Mouse (Mus musculus) MN1 (cell line): ENCODE results near the gene Cnnm2.
A peak's percentile ranks its signal among the peaks of the same experiment; 100 is the strongest.

Experiments
- DNase-seq: peaks from one replicate; pipeline ENCODE4 v3.0.0-alpha.2; 2016; ENCODE audit warnings: low spot score

Gene Cnnm2

GRCm38 (mm10) chr19:46799903-46800583, 38.6 kb downstream of the Cnnm2 start:
- no peak for DNase-seq

GRCm38 (mm10) chr19:46801492-46801891, 40.1 kb downstream of the Cnnm2 start:
- no peak for DNase-seq

- no peak for DNase-seq
These were observed 40.9 kb downstream of the Cnnm2 start for GRCm38 (mm10) chr19:46802306-46802705.

DNA sequence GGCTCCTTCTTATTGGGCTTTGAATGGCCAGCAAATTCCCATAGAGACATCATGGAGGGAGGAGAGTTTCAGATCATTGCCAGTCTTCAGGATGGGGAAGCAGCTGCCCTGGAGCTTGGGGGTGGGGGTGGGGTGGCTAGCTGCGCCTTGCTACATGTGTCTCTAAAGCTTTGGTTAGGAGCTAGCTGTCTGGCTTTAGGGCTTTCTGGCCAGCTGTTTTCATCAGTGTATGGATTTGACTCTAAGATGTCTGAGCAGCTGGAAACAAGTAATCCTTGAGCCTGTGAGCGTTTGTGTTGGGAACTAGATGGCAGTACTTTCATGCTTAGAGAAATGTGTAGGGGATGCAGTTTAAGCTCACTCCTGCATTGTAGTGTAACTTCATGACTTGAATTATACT, 42.3 kb downstream of the Cnnm2 start:
- DNase-seq: no peak

DNA sequence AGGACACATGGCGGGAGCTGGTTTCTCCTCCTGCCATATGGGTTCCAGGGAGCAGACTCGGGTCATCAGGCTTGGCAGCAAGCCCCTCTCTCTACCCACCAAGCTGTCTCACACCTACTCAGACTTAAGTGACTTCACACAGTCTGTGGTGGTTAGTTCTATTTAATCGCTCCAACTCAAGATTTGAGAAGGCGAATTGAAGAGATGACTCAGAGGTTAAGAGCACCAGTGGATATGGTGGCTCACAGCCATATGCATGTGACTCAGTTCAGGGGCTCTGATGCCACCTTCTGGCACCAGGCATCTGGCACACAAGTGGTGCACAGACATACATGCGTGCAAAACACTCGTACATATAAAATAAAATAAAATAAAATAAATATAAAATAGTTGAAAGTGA, 43.4 kb downstream of the Cnnm2 start:
- DNase-seq: peak; percentile 6

DNA sequence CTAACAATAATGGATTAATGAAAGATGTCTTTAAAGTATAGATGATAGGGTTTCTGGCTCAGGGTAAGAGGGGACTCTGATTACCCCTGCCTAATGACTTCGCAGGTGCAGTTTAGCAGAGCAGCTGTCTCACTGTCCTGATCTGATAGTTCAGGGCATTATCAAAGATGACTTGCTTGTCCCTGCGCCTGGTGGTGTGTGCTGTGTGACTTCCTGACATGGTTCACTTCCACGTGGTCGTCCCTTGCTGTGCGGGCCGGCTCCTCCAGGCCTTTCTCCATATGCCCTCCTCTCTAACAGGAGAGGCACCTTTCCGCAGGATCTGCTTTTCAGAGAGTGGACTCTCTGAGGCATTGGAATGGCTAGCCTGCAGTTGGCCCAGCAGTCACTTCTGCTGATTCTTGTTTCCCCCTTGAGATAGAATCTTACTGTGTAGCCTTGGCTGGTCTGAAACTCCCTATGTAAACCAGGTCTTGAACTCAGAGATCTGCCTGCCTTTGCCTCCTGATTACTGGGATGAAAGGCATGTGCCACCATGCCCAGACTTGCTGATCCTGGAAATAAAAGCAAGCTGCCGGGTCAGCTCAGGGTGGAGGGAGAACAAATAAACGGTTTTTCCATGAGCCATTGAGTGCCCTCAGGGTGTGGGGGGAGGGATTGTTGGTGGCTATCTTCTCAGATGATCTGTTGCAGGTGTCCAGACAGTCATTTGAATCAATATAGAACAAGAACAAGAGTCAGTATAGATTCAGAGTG, 44.7 kb downstream of the Cnnm2 start:
- no peak for DNase-seq

DNA sequence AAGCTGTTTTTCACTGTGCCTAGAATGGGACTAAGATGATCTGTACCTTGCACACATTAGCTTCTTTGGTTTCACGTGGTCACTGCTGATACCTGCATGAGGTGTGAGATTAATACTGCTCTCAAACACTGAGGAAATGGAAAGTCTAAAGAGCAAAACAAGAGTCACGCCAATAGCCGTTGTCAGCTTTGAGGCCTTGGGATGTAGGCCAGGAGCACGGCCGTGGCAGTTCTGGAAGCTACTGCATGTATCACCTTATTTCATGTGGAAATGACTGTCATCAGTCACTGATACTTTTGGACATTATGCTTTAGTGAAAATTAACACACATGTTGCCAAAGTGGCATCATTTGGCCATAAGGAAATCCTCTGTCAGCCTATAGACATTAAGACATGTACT, 46.9 kb downstream of the Cnnm2 start:
- DNase-seq: no peak

DNA sequence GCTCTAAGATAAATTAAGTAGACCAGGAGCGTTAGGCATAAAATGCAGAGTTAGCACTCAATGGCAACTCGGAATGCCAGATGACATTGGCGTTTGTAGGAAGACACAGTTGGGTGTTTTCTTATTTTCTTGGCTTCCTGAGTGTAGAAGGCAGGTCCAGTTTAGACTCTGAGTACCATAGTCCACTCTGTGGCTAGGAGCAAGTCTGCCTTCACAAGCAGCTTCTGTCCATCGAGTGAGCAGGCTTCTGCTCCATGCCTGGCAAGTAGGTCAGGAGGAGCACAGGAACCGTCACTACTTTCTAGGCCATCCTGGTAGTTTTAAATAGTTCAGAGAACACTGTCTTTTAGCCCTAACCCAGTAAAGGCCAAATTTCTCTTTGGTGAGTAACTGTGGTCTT, 47.6 kb downstream of the Cnnm2 start:
- DNase-seq: no peak

DNA sequence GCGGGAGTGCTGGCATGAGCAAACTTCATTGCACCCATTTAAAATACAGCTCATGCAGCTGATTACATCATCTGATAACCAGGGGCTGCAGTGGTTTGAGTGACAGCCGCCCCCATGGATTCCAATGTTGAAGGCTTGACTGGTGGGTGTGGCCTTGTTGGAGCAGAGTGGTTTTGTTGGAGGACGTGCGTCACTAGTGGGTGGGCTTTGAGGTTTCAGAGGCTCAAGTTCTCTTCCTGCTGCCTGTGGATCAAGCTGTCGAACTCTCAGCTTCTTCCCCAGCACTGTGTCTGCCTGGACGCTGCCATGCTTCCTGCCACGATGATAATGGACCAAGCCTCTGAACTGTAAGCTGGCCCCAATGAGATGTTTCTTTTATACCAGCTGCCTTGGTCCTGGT, 57.9 kb downstream of the Cnnm2 start:
- no peak for DNase-seq

DNA sequence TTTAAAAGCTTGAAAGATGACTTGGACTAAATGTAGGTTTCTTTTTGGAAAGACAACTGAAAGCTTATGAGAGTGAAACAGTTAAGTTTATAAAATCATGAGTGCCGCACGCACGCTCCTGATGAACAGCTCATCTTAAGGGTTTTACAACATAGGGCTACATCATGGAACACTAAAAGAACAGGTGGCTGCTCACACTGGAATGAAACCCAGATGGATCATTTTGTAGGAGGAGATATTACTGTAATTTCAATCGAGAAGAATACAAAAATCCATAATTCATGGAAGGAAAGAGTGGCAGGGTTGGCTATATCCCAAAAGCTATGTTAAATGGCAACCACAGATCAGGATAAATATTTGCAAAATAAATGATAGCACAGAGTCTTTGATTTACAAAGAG, 61.1 kb downstream of the Cnnm2 start:
- no peak for DNase-seq

DNA sequence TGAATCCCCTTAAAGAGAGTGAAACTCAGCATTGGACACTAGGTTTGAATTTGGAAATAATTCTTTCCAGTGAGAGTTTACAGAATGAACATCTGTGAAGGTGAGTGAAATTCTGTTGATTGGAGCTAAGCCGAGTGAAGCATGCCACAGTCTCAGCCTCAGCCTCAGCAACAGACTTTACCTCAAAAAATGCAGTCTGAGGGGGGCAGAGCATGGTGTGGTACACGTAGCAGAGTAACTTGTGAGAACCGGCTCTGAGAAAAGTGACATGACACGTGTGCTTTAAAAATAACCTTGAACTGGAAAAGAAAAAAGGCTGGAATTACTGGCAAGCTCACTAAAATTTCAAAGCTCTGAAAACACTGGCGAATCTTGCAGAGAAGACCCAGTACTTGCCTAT, 62.4 kb downstream of the Cnnm2 start:
- DNase-seq: no peak

DNA sequence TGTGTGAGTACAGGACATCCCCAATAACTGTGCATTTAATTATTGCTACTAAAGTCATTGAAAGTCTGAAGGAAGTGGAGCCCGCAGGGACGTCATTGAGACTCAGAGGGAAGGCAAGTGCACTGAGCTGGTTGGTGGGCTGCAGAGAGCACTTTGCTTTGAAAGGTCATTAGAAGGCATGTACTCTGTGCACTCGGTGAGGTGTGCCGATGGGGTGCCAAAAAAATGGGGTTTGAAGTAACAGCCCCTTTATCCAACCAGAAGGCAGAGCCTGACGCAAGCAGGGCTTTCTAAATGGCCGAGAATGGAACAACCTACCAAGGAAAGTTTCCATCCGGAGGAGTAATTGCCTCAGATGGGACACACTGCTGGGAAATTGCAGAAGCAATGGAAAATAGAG, 63.5 kb downstream of the Cnnm2 start:
- DNase-seq: no peak

- no peak for DNase-seq
These were observed 66.3 kb downstream of the Cnnm2 start for GRCm38 (mm10) chr19:46827654-46828165.

- peak; percentile 16 for DNase-seq
These were observed 67.6 kb downstream of the Cnnm2 start for GRCm38 (mm10) chr19:46828961-46829360.

GRCm38 (mm10) chr19:46831381-46831780, 70.0 kb downstream of the Cnnm2 start:
- no peak for DNase-seq

DNA sequence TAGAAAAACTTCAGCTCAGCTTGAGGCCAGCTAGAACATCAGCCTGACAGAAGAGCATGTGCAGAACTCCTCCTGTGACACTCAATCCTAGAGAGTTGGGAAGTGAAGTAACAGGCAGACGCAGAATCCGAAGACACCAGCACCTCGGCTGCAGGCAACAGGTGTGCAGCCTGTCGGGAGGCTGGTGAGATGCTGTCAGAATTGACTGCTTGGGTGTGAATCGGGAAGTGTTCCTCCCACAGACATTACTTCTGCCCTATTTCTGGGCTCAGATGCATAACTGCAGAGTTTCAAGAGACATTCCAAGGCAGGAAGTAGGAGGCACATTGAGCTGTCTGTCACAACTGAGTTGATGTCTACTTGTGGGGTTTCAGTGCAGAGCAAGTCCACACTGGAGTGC, 72.9 kb downstream of the Cnnm2 start:
- DNase-seq: no peak

DNA sequence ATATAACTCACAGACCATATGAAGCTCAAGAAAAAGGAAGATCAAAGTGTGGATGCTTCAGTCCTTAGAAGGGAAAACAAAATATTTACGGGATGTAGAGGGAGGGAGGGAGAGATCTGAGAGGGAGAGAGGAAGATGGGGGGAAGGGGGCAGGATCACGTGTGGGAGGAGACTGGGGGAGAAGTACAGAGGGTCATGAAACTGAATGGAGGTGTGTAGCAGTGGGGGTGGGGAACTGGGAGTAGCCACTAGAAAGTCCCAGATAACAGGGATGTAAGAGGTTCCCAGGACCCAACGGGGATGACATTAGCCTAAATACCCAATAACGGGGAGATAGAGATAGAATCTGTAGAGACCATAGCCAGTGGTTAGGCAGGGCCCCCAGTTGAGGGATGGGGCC, 73.9 kb downstream of the Cnnm2 start:
- DNase-seq: no peak

- no peak for DNase-seq
These were observed 74.7 kb downstream of the Cnnm2 start for GRCm38 (mm10) chr19:46836085-46836484.

DNA sequence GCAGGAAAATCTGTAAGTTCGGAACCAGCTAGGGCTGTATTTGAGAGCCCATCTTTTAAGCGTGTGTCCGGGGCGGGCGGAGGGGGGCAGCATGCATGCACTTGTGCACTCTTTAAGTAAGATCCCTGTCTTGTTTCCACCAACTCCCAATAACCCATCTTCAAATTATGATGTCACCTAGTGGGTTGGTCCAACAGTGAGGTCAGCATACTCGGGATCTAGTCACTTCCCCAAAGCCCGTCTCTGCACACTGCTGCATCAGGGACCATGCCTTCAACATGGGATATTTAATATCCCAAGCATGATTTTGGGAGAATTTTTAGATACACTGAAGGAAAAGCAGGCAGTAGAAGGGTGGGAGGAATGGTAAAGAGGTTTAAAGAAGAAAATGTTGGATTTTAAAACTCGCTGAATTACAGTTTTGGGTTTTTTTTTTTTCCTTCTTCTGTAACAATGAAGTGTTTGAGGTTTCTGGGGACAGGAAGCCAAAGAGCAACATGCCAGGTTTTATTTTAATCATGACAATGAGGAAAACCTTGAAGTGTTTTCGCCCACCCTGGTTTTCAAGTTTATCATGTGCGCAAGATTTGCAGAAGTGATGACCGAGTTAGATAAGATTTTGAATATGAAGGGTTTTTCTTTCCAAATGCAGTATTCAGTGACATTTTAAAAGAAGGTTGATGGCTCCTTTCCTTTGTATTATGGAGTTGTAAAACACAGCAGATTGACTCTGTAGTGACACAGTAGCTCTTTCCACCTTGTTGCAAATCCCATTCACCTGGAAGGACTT, 76.1 kb downstream of the Cnnm2 start:
- DNase-seq: no peak

DNA sequence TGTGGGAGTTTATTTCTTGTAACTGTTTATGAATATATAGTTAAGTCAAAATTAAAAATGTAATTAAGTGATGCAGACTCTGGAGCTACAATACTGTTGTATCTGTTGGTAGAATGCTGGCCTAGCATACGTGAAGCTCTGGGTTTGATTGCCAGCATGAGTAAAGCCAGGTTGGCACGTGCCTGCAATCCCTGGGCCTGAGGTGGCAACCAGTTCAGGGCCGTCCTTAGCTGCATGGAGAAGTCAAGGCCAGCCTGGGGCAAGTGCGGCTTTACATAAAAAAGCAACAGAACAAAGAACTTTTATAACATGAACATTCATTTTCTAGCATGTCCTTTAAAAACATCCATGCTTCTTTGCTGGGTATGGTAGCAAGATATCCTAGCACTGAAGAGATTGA, 79.6 kb downstream of the Cnnm2 start:
- no peak for DNase-seq

GRCm38 (mm10) chr19:46843030-46843429, 81.6 kb downstream of the Cnnm2 start:
- DNase-seq: no peak

- DNase-seq: no peak
These were observed 84.7 kb downstream of the Cnnm2 start for GRCm38 (mm10) chr19:46846056-46846455.

- no peak for DNase-seq
These were observed 85.1 kb downstream of the Cnnm2 start for GRCm38 (mm10) chr19:46846459-46846858.
